Mouse (Mus musculus) heart, embryonic 11.5 days (tissue): ENCODE measurements around the gene Utp14b. TPM values are rescaled to one million over a fixed set of nuclear protein-coding genes. Genes with fewer than 3 reads are reported as not detected.
A peak's percentile ranks its signal among the peaks of the same experiment; 100 is the strongest.

Experiments used
- ATAC-seq: fragments of 200-750 bp; cut with Nextera tagmentation; replicated peaks from 2 replicates; pipeline ENCODE4 v1.8.0; 2017; ENCODE audit warnings: moderate library complexity; ENCODE audit not compliant: insufficient number of reproducible peaks, low FRiP score, low TSS enrichment
- H3K27ac ChIP-seq: fragments of 300-500 bp; sonication (generic); 2 replicates; pipeline ENCODE4 v1.5.1; 2014; ENCODE audit warnings: mild to moderate bottlenecking, low read depth, low read length
- H3K27me3 ChIP-seq: fragments of 300-500 bp; sonication (generic); 2 replicates; pipeline ENCODE4 v1.6.1; 2014; ENCODE audit warnings: mild to moderate bottlenecking, low read length, mixed read lengths; ENCODE audit not compliant: control insufficient read depth, insufficient read depth
- H3K36me3 ChIP-seq: fragments of 300-500 bp; sonication (generic); 2 replicates; pipeline ENCODE4 v1.6.1; 2014; ENCODE audit warnings: mild to moderate bottlenecking, low read length, moderate library complexity, mixed read lengths; ENCODE audit not compliant: control insufficient read depth, insufficient read depth
- H3K4me1 ChIP-seq: fragments of 300-500 bp; sonication (generic); 2 replicates; pipeline ENCODE4 v1.6.1; 2014; ENCODE audit warnings: low read length; ENCODE audit not compliant: control insufficient read depth, insufficient read depth
- H3K4me2 ChIP-seq: fragments of 300-500 bp; sonication (generic); 2 replicates; pipeline ENCODE4 v1.6.1; 2014; ENCODE audit warnings: mild to moderate bottlenecking, moderate library complexity
- H3K4me3 ChIP-seq: fragments of 300-500 bp; sonication (generic); 2 replicates; pipeline ENCODE4 v1.5.1; 2014; ENCODE audit warnings: low read depth, low read length
- H3K9ac ChIP-seq: fragments of 300-500 bp; sonication (generic); 2 replicates; pipeline ENCODE4 v1.6.1; 2014; ENCODE audit warnings: mild to moderate bottlenecking, low read depth, low read length, moderate library complexity
- H3K9me3 ChIP-seq: fragments of 300-500 bp; sonication (generic); replicated peaks from 2 replicates; pipeline ENCODE4 v1.6.1; 2016; ENCODE audit warnings: low read length; ENCODE audit not compliant: control insufficient read depth
- WGBS: fragments of 180-500 bp; shearing (Covaris S2); extraction: QIAGEN DNeasy Blood & Tissue Kit; methylation state at CpG from one replicate; pipeline ENCODE4 v1.1.7; 2014; ENCODE audit not compliant: insufficient replicate concordance; 5-methylcytosine and 5-hydroxymethylcytosine counted together
- polyA plus RNA-seq: library from polyadenylated mRNA; unstranded; fragments of >200 nt; fragmentation: Nextera tagmentation; extraction: Ambion mirVana; gene quantifications from 2 replicates; pipeline ENCODE4 v1.2.1, GENCODE M21; 2014

Utp14b gene
- polyA plus RNA-seq, 1 experiment from 2014 or later: 4.3 TPM

GRCm38 (mm10) chr1:78642197-78642596 is 15.6 kb upstream of the Utp14b start:
- 79% methylated on average over 2 of the region's 2 CpGs for WGBS
- no peak for ATAC-seq
- H3K27me3 ChIP-seq: no peaks in the 10 kb centered on the region
- no peaks in the 10 kb centered on the region for H3K4me1 ChIP-seq
- no peaks in the 10 kb centered on the region for H3K9me3 ChIP-seq
- H3K36me3 ChIP-seq: no peaks in the 10 kb centered on the region
- H3K4me3 ChIP-seq: no peak overlapping the region
- H3K4me2 ChIP-seq: no peak overlapping the region
- H3K9ac ChIP-seq: no peak overlapping the region
- no peak overlapping the region for H3K27ac ChIP-seq

- H3K4me1 ChIP-seq: no peaks in the 10 kb centered on the region
- H3K4me3 ChIP-seq: no peak overlapping the region
- WGBS: 70% methylated on average over 8 of the region's 8 CpGs
- H3K9me3 ChIP-seq: no peaks in the 10 kb centered on the region
- no peaks in the 10 kb centered on the region for H3K27me3 ChIP-seq
- H3K4me2 ChIP-seq: no peak overlapping the region
- no peak for ATAC-seq
- no peaks in the 10 kb centered on the region for H3K36me3 ChIP-seq
- no peak overlapping the region for H3K27ac ChIP-seq
- H3K9ac ChIP-seq: no peak overlapping the region
These were observed 10.4 kb upstream of the Utp14b start for GRCm38 (mm10) chr1:78647317-78647885.

GRCm38 (mm10) chr1:78649269-78650061 is 8.4 kb upstream of the Utp14b start:
- Histone ChIP-seq H3K36me3 (no peaks in the 10 kb centered on the region), H3K9me3 (no peaks in the 10 kb centered on the region), H3K9ac (no peak overlapping the region), H3K27ac (no peak overlapping the region), H3K4me2 (no peak overlapping the region), H3K27me3 (no peaks in the 10 kb centered on the region), H3K4me1 (no peaks in the 10 kb centered on the region), H3K4me3 (no peak overlapping the region)
- 53% methylated on average over 6 of the region's 6 CpGs for WGBS
- no peak for ATAC-seq

GRCm38 (mm10) chr1:78656472-78656871 is 1.4 kb upstream of the Utp14b start:
- H3K9me3 ChIP-seq: no peaks in the 10 kb centered on the region
- no peak overlapping the region for H3K4me3 ChIP-seq
- no peak overlapping the region for H3K9ac ChIP-seq
- peaks cover 15% of the 10 kb centered on the region; the same call in 1 of the 2 replicates for H3K4me1 ChIP-seq
- H3K36me3 ChIP-seq: no peaks in the 10 kb centered on the region
- 10% methylated on average over 2 of the region's 2 CpGs for WGBS
- H3K4me2 ChIP-seq: no peak overlapping the region
- H3K27ac ChIP-seq: no peak overlapping the region
- ATAC-seq: no peak
- H3K27me3 ChIP-seq: no peaks in the 10 kb centered on the region

GRCm38 (mm10) chr1:78657021-78657629 is 713 bp upstream of the Utp14b start:
- Histone ChIP-seq H3K9me3 (no peaks in the 10 kb centered on the region), H3K27me3 (no peaks in the 10 kb centered on the region), H3K4me2 (peak overlapping the region; percentile 70), H3K4me3 (peak overlapping the region; percentile 97), H3K27ac (peak overlapping the region; percentile 62; the same call in 1 of the 2 replicates), H3K4me1 (peaks cover 17% of the 10 kb centered on the region; the same call in 1 of the 2 replicates), H3K36me3 (no peaks in the 10 kb centered on the region), H3K9ac (peak overlapping the region; percentile 61; the same call in 1 of the 2 replicates)
- ATAC-seq: no peak
- WGBS: 27% methylated on average over 22 of the region's 22 CpGs

GRCm38 (mm10) chr1:78658441-78659269 is 817 bp downstream of the Utp14b start:
- no peaks in the 10 kb centered on the region for H3K36me3 ChIP-seq
- 0 out of 2 replicates have a peak, but pooled peaks have one; percentile 0 for ATAC-seq
- H3K27me3 ChIP-seq: no peaks in the 10 kb centered on the region
- H3K9me3 ChIP-seq: no peaks in the 10 kb centered on the region
- 3% methylated on average over 20 of the region's 20 CpGs for WGBS
- peak overlapping the region; percentile 87 for H3K27ac ChIP-seq
- H3K4me2 ChIP-seq: peak overlapping the region; percentile 70
- H3K4me3 ChIP-seq: peak overlapping the region; percentile 97
- H3K4me1 ChIP-seq: peaks cover 17% of the 10 kb centered on the region; the same call in 1 of the 2 replicates
- H3K9ac ChIP-seq: peak overlapping the region; percentile 92

GRCm38 (mm10) chr1:78659270-78659823 is 1.5 kb downstream of the Utp14b start:
- Histone ChIP-seq H3K36me3 (no peaks in the 10 kb centered on the region), H3K27ac (0 out of 2 replicates have a peak overlapping the region, but pooled peaks have one; percentile 15), H3K9ac (peak overlapping the region; percentile 92), H3K4me1 (peaks cover 17% of the 10 kb centered on the region; the same call in 1 of the 2 replicates), H3K4me3 (peak overlapping the region; percentile 97), H3K9me3 (no peaks in the 10 kb centered on the region), H3K27me3 (no peaks in the 10 kb centered on the region), H3K4me2 (peak overlapping the region; percentile 70)
- no peak for ATAC-seq
- 53% methylated on average over 4 of the region's 4 CpGs for WGBS

- Histone ChIP-seq H3K9ac (no peak overlapping the region), H3K27ac (no peak overlapping the region), H3K36me3 (peaks cover 16% of the 10 kb centered on the region), H3K27me3 (no peaks in the 10 kb centered on the region), H3K9me3 (no peaks in the 10 kb centered on the region), H3K4me2 (no peak overlapping the region), H3K4me3 (no peak overlapping the region), H3K4me1 (peaks cover 17% of the 10 kb centered on the region; the same call in 1 of the 2 replicates)
- 77% methylated on average over 4 of the region's 4 CpGs for WGBS
- no peak for ATAC-seq
These were observed 6.5 kb downstream of the Utp14b start for GRCm38 (mm10) chr1:78664326-78664725.
